Mouse (Mus musculus): Measurements from ENCODE around the gene Csnk2a2.

Gene Csnk2a2

GRCm38 (mm10) chr8:95470008-95470407 lies 19.8 kb downstream of the Csnk2a2 start:
- no peak for DNase-seq

GRCm38 (mm10) chr8:95468995-95469394 lies 20.8 kb downstream of the Csnk2a2 start:
- DNase-seq: no peak

- DNase-seq: no peak
Observed at GRCm38 (mm10) chr8:95466543-95466942, 23.3 kb downstream of the Csnk2a2 start.

- peak; percentile 14 for DNase-seq
Observed at GRCm38 (mm10) chr8:95452518-95452917, 37.3 kb downstream of the Csnk2a2 start.

GRCm38 (mm10) chr8:95450271-95450670 lies 39.6 kb downstream of the Csnk2a2 start:
- DNase-seq: no peak

- no peak for DNase-seq
Observed at GRCm38 (mm10) chr8:95447661-95448060, 42.2 kb downstream of the Csnk2a2 start.

GRCm38 (mm10) chr8:95445042-95445441 lies 44.8 kb downstream of the Csnk2a2 start:
- no peak for DNase-seq

GRCm38 (mm10) chr8:95441491-95442039 lies 48.3 kb downstream of the Csnk2a2 start:
- DNase-seq: no peak

GRCm38 (mm10) chr8:95440168-95440709 lies 49.6 kb downstream of the Csnk2a2 start:
- no peak for DNase-seq

- no peak for DNase-seq
Observed at GRCm38 (mm10) chr8:95439421-95439820, 50.4 kb downstream of the Csnk2a2 start.

- DNase-seq: no peak
Observed at GRCm38 (mm10) chr8:95437341-95437992, 52.4 kb downstream of the Csnk2a2 start.

GRCm38 (mm10) chr8:95435930-95436329 lies 53.9 kb downstream of the Csnk2a2 start:
- DNase-seq: no peak

- no peak for DNase-seq
Observed at GRCm38 (mm10) chr8:95435471-95435870, 54.4 kb downstream of the Csnk2a2 start.

GRCm38 (mm10) chr8:95434686-95435439 lies 55.0 kb downstream of the Csnk2a2 start, which contains the start of gene Cfap20:
Cfap20 (minus strand) TSS chr8:95434869.
- peak; percentile 100 for DNase-seq

- DNase-seq: peak; percentile 67
Observed at GRCm38 (mm10) chr8:95434233-95434632, 55.6 kb downstream of the Csnk2a2 start.

- DNase-seq: no peak
Observed at GRCm38 (mm10) chr8:95433124-95433523, 56.7 kb downstream of the Csnk2a2 start.

GRCm38 (mm10) chr8:95432471-95432870 lies 57.4 kb downstream of the Csnk2a2 start:
- no peak for DNase-seq

- DNase-seq: peak; percentile 67
Observed at GRCm38 (mm10) chr8:95429945-95430344, 59.9 kb downstream of the Csnk2a2 start.

GRCm38 (mm10) chr8:95427594-95428535 lies 62.0 kb downstream of the Csnk2a2 start:
- DNase-seq: peak; percentile 87

GRCm38 (mm10) chr8:95426781-95427281 lies 63.0 kb downstream of the Csnk2a2 start:
- no peak for DNase-seq

- DNase-seq: no peak
Observed at GRCm38 (mm10) chr8:95424682-95425081, 65.2 kb downstream of the Csnk2a2 start.

GRCm38 (mm10) chr8:95422193-95422810 lies 67.5 kb downstream of the Csnk2a2 start:
- DNase-seq: no peak
